Mouse (Mus musculus) stomach, postnatal 0 days (tissue): ENCODE measurements around the gene Cmbl. TPM values are rescaled to one million over a fixed set of nuclear protein-coding genes. Genes with fewer than 3 reads are reported as not detected.
A peak's percentile ranks its signal among the peaks of the same experiment; 100 is the strongest.

Experiments
- ATAC-seq: fragments of 200-750 bp; cut with Nextera tagmentation; 2 replicates; pipeline ENCODE4 v1.8.0; 2017; ENCODE audit not compliant: low FRiP score, low TSS enrichment
- DNase-seq: peaks from one replicate; pipeline ENCODE4 v3.0.0-alpha.2; 2016; ENCODE audit warnings: low spot score
- H3K27ac ChIP-seq: fragments of 300-500 bp; sonication (generic); replicated peaks from 2 replicates; pipeline ENCODE4 v1.5.1; 2014; ENCODE audit warnings: mild to moderate bottlenecking, control low read depth
- H3K27me3 ChIP-seq: fragments of 300-500 bp; sonication (generic); 2 replicates; pipeline ENCODE4 v1.6.1; 2014; ENCODE audit warnings: low read length; ENCODE audit not compliant: control insufficient read depth, insufficient read depth
- H3K36me3 ChIP-seq: fragments of 300-500 bp; sonication (generic); 2 replicates; pipeline ENCODE4 v1.6.1; 2014; ENCODE audit warnings: low read length, mixed read lengths; ENCODE audit not compliant: control insufficient read depth, insufficient read depth
- H3K4me1 ChIP-seq: fragments of 300-500 bp; sonication (generic); replicated peaks from 2 replicates; pipeline ENCODE4 v1.6.1; 2014; ENCODE audit warnings: antibody characterized with exemption; ENCODE audit not compliant: control insufficient read depth, insufficient read depth
- H3K4me2 ChIP-seq: fragments of 300-500 bp; sonication (generic); replicated peaks from 2 replicates; pipeline ENCODE4 v1.6.1; 2014; ENCODE audit warnings: low read depth, mild to moderate bottlenecking, control low read depth, moderate library complexity
- H3K4me3 ChIP-seq: fragments of 300-500 bp; sonication (generic); 2 replicates; pipeline ENCODE4 v1.5.1; 2014; ENCODE audit warnings: low read depth, low read length, control low read depth
- H3K9ac ChIP-seq: fragments of 300-500 bp; sonication (generic); 2 replicates; pipeline ENCODE4 v1.6.1; 2014; ENCODE audit warnings: mild to moderate bottlenecking, low read length, control low read depth, mixed read lengths
- H3K9me3 ChIP-seq: fragments of 300-500 bp; sonication (generic); 2 replicates; pipeline ENCODE4 v1.6.1; 2016; ENCODE audit warnings: low read length; ENCODE audit not compliant: control insufficient read depth
- CTCF ChIP-seq: IDR thresholded peaks from 2 replicates; pipeline ENCODE4 v1.5.1; 2016; ENCODE audit warnings: antibody characterized with exemption, low read depth, mild to moderate bottlenecking, moderate library complexity
- EP300 ChIP-seq: optimal IDR thresholded peaks from 2 replicates; pipeline ENCODE3; 2016; ENCODE audit warnings: antibody characterized with exemption
- WGBS: fragments of 180-500 bp; shearing (Covaris S2); extraction: QIAGEN DNeasy Blood & Tissue Kit; methylation state at CpG from one replicate; pipeline ENCODE4 v1.1.7; 2014; 5-methylcytosine and 5-hydroxymethylcytosine counted together
- polyA plus RNA-seq: library from polyadenylated mRNA; unstranded; fragments of >200 nt; fragmentation: Nextera tagmentation; extraction: Ambion mirVana; gene quantifications from 2 replicates; pipeline ENCODE4 v1.2.1, GENCODE M21; 2015

Cmbl gene
- polyA plus RNA-seq, 1 experiment from 2014 or later, result 37.8 TPM

DNA sequence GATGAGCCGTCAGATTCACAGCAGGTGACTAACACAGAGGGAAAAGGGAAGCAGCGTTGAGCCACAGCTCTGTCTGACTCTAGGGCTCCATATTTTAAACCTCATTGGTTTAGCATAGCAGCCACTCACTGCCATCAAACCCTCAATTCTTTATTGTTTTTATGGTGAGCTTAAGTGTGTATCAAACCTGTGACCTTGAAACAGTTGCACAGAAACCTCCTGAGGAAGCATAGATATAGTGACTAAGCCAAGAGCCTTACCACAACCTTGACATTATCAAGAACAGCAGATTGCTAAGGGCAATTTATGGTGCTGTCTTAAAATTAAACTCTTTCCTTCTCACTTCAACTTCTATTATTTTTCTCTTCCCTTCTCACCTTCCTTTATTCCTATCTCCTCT lies 31.7 kb upstream of the Cmbl start:
- ATAC-seq, result no peak
- H3K4me1 ChIP-seq, result peaks cover 6% of the 10 kb centered on the region; the same call in 1 of the 2 replicates
- no peak for TF ChIP-seq CTCF
- TF ChIP-seq EP300, result no peak

DNA sequence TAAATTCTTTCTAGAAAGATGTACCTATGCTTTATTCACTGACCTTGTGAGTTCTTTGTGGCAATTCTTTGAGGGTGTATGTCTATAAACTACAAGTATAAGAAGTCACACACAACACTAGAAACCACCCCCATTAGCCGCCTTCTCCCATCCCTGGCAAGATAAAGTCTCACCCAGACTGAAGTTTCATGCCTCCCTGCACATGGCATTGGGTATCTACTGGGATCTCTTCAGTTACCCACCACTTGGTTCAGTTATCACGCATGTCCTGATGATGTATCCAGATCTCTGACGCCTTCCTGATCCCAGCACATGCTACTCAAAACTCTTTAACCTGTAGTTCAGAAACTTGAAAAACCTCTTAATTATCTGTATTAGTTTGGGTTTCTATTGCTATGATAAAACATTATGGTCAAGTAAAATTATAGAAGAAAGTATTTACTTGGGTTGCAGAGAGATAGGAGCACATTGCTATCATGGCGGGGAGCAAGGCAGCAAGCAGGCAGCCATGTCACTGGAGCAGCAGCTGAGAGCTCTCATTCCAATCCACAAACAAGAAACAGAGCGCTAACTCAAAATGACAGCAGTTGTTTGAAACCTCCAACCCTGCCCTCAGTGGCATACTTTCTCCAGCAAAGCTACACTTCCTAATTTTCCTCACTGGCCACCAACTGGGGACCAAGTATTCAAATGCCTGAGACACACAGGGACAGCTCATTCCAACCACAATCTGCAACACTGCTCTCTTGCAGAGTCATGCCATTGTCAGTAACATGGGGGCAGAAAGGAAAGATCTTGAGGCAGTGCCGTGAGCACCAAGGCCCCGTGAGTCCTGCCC lies 30.5 kb upstream of the Cmbl start:
- H3K36me3 ChIP-seq, result no peaks in the 10 kb centered on the region
- H3K4me3 ChIP-seq, result no peak overlapping the region
- TF ChIP-seq EP300 (no peak), CTCF (no peak)
- H3K27ac ChIP-seq, result no peak overlapping the region
- no peak overlapping the region for H3K9ac ChIP-seq
- WGBS, result 78% methylated on average over 7 of the region's 7 CpGs
- H3K9me3 ChIP-seq, result no peaks in the 10 kb centered on the region
- DNase-seq (no peak), ATAC-seq (no peak)
- H3K4me2 ChIP-seq, result no peak overlapping the region
- no peaks in the 10 kb centered on the region for H3K27me3 ChIP-seq
- 0 out of 2 replicates have a peak, but pooled peaks cover 3% of the 10 kb centered on the region for H3K4me1 ChIP-seq

More for the DNA sequence above, 31.7 kb upstream of the Cmbl start:
- H3K9ac ChIP-seq, result no peak overlapping the region
- no peaks in the 10 kb centered on the region for H3K36me3 ChIP-seq
- no peak overlapping the region for H3K4me2 ChIP-seq
- no peaks in the 10 kb centered on the region for H3K9me3 ChIP-seq
- no peak overlapping the region for H3K4me3 ChIP-seq
- no peaks in the 10 kb centered on the region for H3K27me3 ChIP-seq
- no peak for DNase-seq
- WGBS, result 86% methylated on average over 2 of the region's 2 CpGs
- H3K27ac ChIP-seq, result no peak overlapping the region

DNA sequence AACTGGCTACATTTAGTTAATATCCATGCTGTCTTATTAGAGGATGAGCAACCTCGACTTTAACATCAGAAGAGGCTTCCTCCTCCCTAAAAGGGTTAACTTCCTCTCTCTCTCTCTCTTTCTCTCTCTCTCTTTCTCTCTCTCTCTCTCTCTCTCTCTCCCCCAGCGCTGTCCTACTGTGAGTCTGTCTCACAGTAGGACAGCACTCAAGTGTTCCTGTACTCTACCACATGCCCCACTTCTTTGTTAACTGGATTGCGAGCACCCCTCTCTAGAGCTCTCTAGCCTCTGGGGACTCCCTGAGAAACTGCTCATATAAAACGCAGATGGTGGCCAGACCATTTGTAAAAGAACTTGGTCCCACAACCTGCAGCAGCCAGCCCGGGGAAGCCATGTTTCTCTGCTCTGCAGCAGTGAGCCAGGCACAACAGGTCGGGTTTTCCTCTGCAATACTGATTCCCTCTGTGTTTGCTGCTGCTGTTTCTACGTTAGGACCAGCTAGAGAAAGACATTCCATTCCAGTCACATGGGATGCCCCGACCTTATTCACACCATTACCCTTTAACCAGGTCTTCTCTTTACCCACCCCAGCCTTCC lies 29.8 kb upstream of the Cmbl start:
- no peaks in the 10 kb centered on the region for H3K27me3 ChIP-seq
- TF ChIP-seq CTCF (no peak), EP300 (no peak)
- no peaks in the 10 kb centered on the region for H3K9me3 ChIP-seq
- H3K27ac ChIP-seq, result no peak overlapping the region
- H3K4me2 ChIP-seq, result no peak overlapping the region
- ATAC-seq (no peak), DNase-seq (no peak)
- no peak overlapping the region for H3K9ac ChIP-seq
- no peaks in the 10 kb centered on the region for H3K36me3 ChIP-seq
- H3K4me1 ChIP-seq, result peaks cover 3% of the 10 kb centered on the region; the same call in 1 of the 2 replicates
- 34% methylated on average over 8 of the region's 8 CpGs for WGBS
- no peak overlapping the region for H3K4me3 ChIP-seq

DNA sequence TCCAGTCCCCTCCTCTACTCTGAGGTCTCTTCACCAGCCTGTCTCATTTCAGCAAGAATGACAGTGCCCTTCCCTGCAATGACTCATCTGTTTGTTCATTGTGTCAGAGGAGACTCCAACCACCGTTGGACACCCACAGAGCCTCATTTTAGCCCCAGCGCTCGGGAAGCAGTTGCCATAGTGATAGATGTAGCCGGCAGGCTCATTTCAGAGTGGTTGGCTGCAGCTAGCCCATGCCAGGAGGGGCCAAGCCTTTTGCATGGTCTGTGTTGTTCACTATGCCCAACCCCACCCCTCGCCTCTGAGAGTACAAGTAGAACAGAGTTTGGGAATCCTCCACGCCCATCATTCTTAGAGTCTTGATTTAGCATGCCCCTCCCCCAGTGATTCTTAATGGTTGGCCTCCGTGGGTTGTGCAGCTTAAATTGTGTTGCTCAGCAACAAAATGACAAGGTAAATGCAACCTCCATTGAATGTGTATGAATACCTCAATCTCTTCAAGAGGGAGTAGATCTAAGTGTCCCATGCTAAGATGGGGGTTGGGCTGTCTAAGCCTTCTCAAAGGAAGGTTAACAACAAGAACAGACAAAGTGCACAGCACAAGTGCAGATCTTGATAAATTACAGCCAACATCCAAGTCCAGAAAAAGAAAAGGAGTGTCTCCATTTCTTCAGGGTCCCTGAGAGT lies 29.0 kb upstream of the Cmbl start:
- Histone ChIP-seq H3K4me2 (no peak overlapping the region), H3K4me1 (peaks cover 3% of the 10 kb centered on the region; the same call in 1 of the 2 replicates), H3K36me3 (no peaks in the 10 kb centered on the region), H3K27me3 (no peaks in the 10 kb centered on the region), H3K27ac (no peak overlapping the region), H3K9me3 (no peaks in the 10 kb centered on the region), H3K4me3 (no peak overlapping the region), H3K9ac (no peak overlapping the region)
- DNase-seq (peak; percentile 19), ATAC-seq (no peak)
- TF ChIP-seq CTCF, result no peak
- no peak for TF ChIP-seq EP300
- 15% methylated on average over 7 of the region's 7 CpGs for WGBS

DNA sequence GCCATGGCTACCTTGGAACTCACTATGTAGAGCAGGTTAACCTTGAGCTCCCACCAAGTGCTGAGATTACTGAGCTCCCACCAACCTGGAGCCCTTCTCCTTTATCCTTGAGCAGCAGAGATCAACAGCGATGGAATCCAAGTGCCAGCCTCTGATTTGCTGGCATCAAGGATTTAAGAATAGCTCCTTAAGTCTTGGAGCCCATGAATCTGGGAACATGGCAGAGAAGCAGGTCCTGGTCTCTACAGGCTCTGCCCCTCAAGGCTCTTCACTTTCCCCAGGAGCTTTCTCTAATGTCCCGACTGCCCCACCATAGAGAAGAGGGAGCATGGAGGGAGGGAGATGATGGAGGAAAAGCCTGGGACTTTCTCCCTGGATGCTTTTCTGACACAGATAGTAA lies 27.5 kb upstream of the Cmbl start:
- Histone ChIP-seq H3K36me3 (no peaks in the 10 kb centered on the region), H3K4me3 (no peak overlapping the region), H3K4me1 (peaks cover 3% of the 10 kb centered on the region; the same call in 1 of the 2 replicates), H3K27ac (no peak overlapping the region), H3K4me2 (no peak overlapping the region), H3K9ac (no peak overlapping the region), H3K9me3 (no peaks in the 10 kb centered on the region), H3K27me3 (no peaks in the 10 kb centered on the region)
- ATAC-seq (no peak), DNase-seq (no peak)
- TF ChIP-seq EP300, result no peak
- no peak for TF ChIP-seq CTCF
- WGBS, result 98% methylated on average over 2 of the region's 2 CpGs
